Mouse (Mus musculus): Measurements from ENCODE around the gene Snx12.

DNA sequence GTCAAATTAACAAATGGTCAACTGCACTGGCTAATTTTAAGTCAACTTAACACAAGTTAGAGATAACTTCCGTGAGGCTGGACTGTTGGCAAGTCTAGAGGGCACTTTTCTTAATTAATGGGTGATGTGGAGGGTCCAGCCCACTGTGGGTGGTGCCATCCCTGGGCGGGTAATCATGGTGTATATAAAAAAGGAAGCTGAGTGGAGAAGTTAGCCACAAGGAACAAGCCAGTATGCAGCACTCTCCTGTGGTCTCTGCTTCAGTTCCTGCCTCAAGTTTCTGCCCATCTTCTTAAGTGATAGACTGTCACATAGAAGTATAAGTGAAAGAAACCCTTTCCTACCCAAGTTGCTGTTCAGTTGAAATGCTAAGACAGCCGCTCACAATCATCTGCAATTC lies 33.1 kb downstream of the Snx12 start:
- TF ChIP-seq CHD1 (IDR thresholded peaks at IDR 0.05; ENCODE audit: low read depth, low read length): no peak
- no peak for TF ChIP-seq TBP (conservative IDR thresholded peaks at IDR 0.05; ENCODE audit: low read depth, low read length)
